Mouse (Mus musculus): ENCODE results near the gene Pias1. TPM values are rescaled to one million over a fixed set of nuclear protein-coding genes. Genes with fewer than 3 reads are reported as not detected.
A peak's percentile ranks its signal among the peaks of the same experiment; 100 is the strongest.

Pias1 gene
- polyA plus RNA-seq, 1 experiment, result not detected

- TF ChIP-seq POLR2A (IDR thresholded peaks at IDR 0.05; ENCODE audit: insufficient read depth, low read depth, low read length) (no peak), CTCF (IDR thresholded peaks at IDR 0.05; ENCODE audit: insufficient read depth, low read depth, low read length) (no peak)
- 91% methylated on average over 2 of the region's 2 CpGs for WGBS
- Histone ChIP-seq H3K4me3 (ENCODE audit: insufficient read depth, low read depth, low read length) (no peak overlapping the region), H3K4me1 (ENCODE audit: control insufficient read depth, insufficient read depth, low read length) (peaks cover 10% of the 10 kb centered on the region), H3K27ac (ENCODE audit: insufficient read depth, low read depth, low read length) (no peak overlapping the region)
These were observed 136.2 kb downstream of the Pias1 start for GRCm38 (mm10) chr9:62851571-62851970.

DNA sequence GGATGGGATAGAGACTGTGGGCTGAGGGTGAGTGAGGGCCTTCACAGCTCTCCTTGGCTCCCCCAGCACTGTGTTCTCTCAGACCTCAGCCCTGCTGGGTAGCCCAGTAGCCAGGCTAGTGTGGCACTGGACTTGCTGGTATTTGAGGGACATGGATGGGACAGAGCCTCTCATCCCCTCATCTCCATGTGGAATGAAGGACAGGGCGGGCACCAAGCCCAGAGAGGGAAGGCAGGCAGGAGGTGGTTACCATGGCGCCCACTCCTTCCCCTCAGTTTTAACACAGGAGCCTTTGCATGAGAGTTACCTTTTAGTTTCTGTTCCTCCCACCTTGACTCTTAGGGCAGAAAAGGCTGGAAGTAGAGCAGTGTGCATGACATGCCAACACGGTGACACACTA, 139.1 kb downstream of the Pias1 start:
- peaks cover 10% of the 10 kb centered on the region for H3K4me1 ChIP-seq (ENCODE audit: control insufficient read depth, insufficient read depth, low read length)
- H3K27ac ChIP-seq (ENCODE audit: insufficient read depth, low read depth, low read length), result no peak overlapping the region
- WGBS, result 88% methylated on average over 3 of the region's 3 CpGs
- no peak for TF ChIP-seq POLR2A (IDR thresholded peaks at IDR 0.05; ENCODE audit: insufficient read depth, low read depth, low read length)
- H3K4me3 ChIP-seq (ENCODE audit: insufficient read depth, low read depth, low read length), result no peak overlapping the region

DNA sequence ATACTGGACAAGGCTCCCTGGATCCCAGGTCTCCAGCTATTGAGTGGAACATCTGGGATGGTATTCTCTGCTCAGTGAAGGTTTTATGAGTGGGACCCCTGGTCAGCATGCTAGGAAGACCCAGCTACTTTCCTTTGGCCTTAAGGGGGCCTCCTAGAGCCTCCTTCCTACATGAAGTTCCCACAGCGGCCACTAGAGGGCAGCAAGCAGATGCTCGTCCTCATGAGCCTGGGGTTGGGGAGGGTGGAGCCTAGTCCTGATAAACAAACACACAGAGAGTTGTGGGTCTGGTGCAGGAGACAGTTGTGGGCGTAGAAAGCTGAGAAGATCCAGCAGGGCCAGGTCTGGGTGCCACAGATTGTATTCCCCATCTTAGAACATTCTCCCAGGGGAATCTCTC, 140.0 kb downstream of the Pias1 start:
- no peak overlapping the region for H3K4me3 ChIP-seq (ENCODE audit: insufficient read depth, low read depth, low read length)
- peaks cover 10% of the 10 kb centered on the region for H3K4me1 ChIP-seq (ENCODE audit: control insufficient read depth, insufficient read depth, low read length)
- H3K27ac ChIP-seq (ENCODE audit: insufficient read depth, low read depth, low read length), result 0 out of 2 replicates have a peak overlapping the region, but pooled peaks have one; percentile 21
- WGBS, result 3% methylated on average over 3 of the region's 3 CpGs
- peak; percentile 95 for TF ChIP-seq CTCF (IDR thresholded peaks at IDR 0.05; ENCODE audit: insufficient read depth, low read depth, low read length)
- no peak for TF ChIP-seq POLR2A (IDR thresholded peaks at IDR 0.05; ENCODE audit: insufficient read depth, low read depth, low read length)

DNA sequence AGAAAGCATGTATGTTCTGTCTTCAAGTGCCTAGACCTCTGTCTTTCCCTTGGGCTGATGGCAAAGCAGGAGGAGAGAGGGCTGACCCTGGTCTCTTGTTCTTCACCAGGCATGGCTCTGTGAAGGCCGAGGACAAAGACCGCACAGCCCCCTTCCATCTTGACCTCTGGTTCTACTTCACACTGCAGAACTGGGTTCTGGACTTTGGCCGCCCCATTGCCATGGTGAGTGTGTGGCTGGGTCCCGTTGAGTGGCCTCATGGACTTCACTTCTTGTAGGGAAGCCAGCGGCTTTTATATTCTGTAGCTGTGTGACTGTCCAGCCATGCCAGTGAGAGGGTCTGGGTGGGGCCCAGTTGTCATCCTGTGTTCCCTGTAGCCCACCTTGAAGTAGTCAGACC, 143.3 kb downstream of the Pias1 start:
- 95% methylated on average over 5 of the region's 5 CpGs for WGBS
- Histone ChIP-seq H3K4me1 (ENCODE audit: control insufficient read depth, insufficient read depth, low read length) (peaks cover 15% of the 10 kb centered on the region), H3K4me3 (ENCODE audit: insufficient read depth, low read depth, low read length) (no peak overlapping the region), H3K27ac (ENCODE audit: insufficient read depth, low read depth, low read length) (no peak overlapping the region)
- TF ChIP-seq CTCF (IDR thresholded peaks at IDR 0.05; ENCODE audit: insufficient read depth, low read depth, low read length) (no peak), POLR2A (IDR thresholded peaks at IDR 0.05; ENCODE audit: insufficient read depth, low read depth, low read length) (no peak)

- peaks cover 18% of the 10 kb centered on the region for H3K4me1 ChIP-seq (ENCODE audit: control insufficient read depth, insufficient read depth, low read length)
- TF ChIP-seq CTCF (IDR thresholded peaks at IDR 0.05; ENCODE audit: insufficient read depth, low read depth, low read length) (no peak), POLR2A (IDR thresholded peaks at IDR 0.05; ENCODE audit: insufficient read depth, low read depth, low read length) (no peak)
- no peak overlapping the region for H3K4me3 ChIP-seq (ENCODE audit: insufficient read depth, low read depth, low read length)
- WGBS, result 91% methylated on average over 10 of the region's 10 CpGs
- H3K27ac ChIP-seq (ENCODE audit: insufficient read depth, low read depth, low read length), result no peak overlapping the region
These were observed 144.2 kb downstream of the Pias1 start for GRCm38 (mm10) chr9:62843356-62844024.

GRCm38 (mm10) chr9:62839172-62839770, 148.5 kb downstream of the Pias1 start:
- Histone ChIP-seq H3K27ac (ENCODE audit: insufficient read depth, low read depth, low read length) (peak overlapping the region; percentile 38; the same call in 1 of the 2 replicates), H3K4me1 (ENCODE audit: control insufficient read depth, insufficient read depth, low read length) (peaks cover 14% of the 10 kb centered on the region), H3K4me3 (ENCODE audit: insufficient read depth, low read depth, low read length) (peak overlapping the region; percentile 76)
- WGBS, result 15% methylated on average over 14 of the region's 14 CpGs
- TF ChIP-seq CTCF (IDR thresholded peaks at IDR 0.05; ENCODE audit: insufficient read depth, low read depth, low read length), result no peak
- no peak for TF ChIP-seq POLR2A (IDR thresholded peaks at IDR 0.05; ENCODE audit: insufficient read depth, low read depth, low read length)

GRCm38 (mm10) chr9:62838506-62839171, 149.1 kb downstream of the Pias1 start, which contains the start of gene Cln6:
Gene Cln6 (plus strand): TSS chr9:62838785.
- Histone ChIP-seq H3K4me3 (ENCODE audit: insufficient read depth, low read depth, low read length) (peak within 1 kb of the TSS; percentile 76), H3K27ac (ENCODE audit: insufficient read depth, low read depth, low read length) (peak within 1 kb of the TSS; percentile 38; the same call in 1 of the 2 replicates), H3K4me1 (ENCODE audit: control insufficient read depth, insufficient read depth, low read length) (peaks cover 14% of the 10 kb centered on the region)
- WGBS, result under 1% methylated on average over 48 of the region's 48 CpGs
- TF ChIP-seq POLR2A (IDR thresholded peaks at IDR 0.05; ENCODE audit: insufficient read depth, low read depth, low read length) (no peak), CTCF (IDR thresholded peaks at IDR 0.05; ENCODE audit: insufficient read depth, low read depth, low read length) (no peak)

- WGBS, result 13% methylated on average over 8 of the region's 8 CpGs
- no peak for TF ChIP-seq CTCF (IDR thresholded peaks at IDR 0.05; ENCODE audit: insufficient read depth, low read depth, low read length)
- no peak for TF ChIP-seq POLR2A (IDR thresholded peaks at IDR 0.05; ENCODE audit: insufficient read depth, low read depth, low read length)
These were observed 149.6 kb downstream of the Pias1 start for GRCm38 (mm10) chr9:62838146-62838505.

GRCm38 (mm10) chr9:62837611-62838010, 150.1 kb downstream of the Pias1 start:
- TF ChIP-seq POLR2A (IDR thresholded peaks at IDR 0.05; ENCODE audit: insufficient read depth, low read depth, low read length) (no peak), CTCF (IDR thresholded peaks at IDR 0.05; ENCODE audit: insufficient read depth, low read depth, low read length) (no peak)
- Histone ChIP-seq H3K27ac (ENCODE audit: insufficient read depth, low read depth, low read length) (no peak overlapping the region), H3K4me1 (ENCODE audit: control insufficient read depth, insufficient read depth, low read length) (peaks cover 14% of the 10 kb centered on the region), H3K4me3 (ENCODE audit: insufficient read depth, low read depth, low read length) (no peak overlapping the region)
- 66% methylated on average over 3 of the region's 3 CpGs for WGBS

More at GRCm38 (mm10) chr9:62838146-62838505, 149.6 kb downstream of the Pias1 start:
- H3K27ac ChIP-seq (ENCODE audit: insufficient read depth, low read depth, low read length), result 0 out of 2 replicates have a peak overlapping the region, but pooled peaks have one; percentile 2
- peak overlapping the region; percentile 76 for H3K4me3 ChIP-seq (ENCODE audit: insufficient read depth, low read depth, low read length)
- peaks cover 14% of the 10 kb centered on the region for H3K4me1 ChIP-seq (ENCODE audit: control insufficient read depth, insufficient read depth, low read length)
